16 mouse cellular contexts compared by ENCODE assay signal in the genomic region with DNA sequence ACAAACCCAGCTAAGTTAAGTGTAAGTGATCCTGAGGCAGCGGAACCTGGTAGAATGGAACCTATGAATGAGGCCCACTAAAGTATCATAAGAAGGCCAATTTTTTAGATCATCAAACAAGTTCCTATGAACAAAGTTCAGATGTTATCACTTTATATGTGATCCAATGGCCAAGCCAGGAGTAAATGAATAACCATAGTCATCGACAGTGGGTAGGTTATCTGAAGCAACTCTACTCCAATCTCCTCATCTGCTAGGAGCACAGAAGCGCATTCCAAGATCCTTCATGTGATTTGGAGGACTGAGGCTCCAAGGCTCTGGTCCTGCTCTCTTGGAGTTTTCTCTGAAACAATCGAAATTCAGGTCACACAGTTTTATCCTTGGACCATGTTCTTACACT.
"Had no signal": no experiment of that assay in that cellular context is flagged by ENCODE, and none has a peak within 500 bp of the region (broad histone marks: within the 10 kb centered on the region; RNA-seq: fewer than 3 reads in every experiment).

No protein-coding gene starts in this region.

- H3K9me3 ChIP-seq: neural tube, embryonic 13.5 days; neural tube, embryonic 15.5 days; stomach, embryonic 15.5 days had no signal

- H3K27me3 ChIP-seq: neural tube, embryonic 13.5 days; neural tube, embryonic 15.5 days; stomach, embryonic 15.5 days had no signal

- H3K4me3 ChIP-seq: neural tube, embryonic 13.5 days; neural tube, embryonic 15.5 days; stomach, embryonic 15.5 days had no signal

- H3K4me1 ChIP-seq: neural tube, embryonic 13.5 days; neural tube, embryonic 15.5 days; stomach, embryonic 15.5 days had no signal

- H3K9ac ChIP-seq: neural tube, embryonic 13.5 days; neural tube, embryonic 15.5 days; stomach, embryonic 15.5 days had no signal

- H3K4me2 ChIP-seq: neural tube, embryonic 13.5 days; neural tube, embryonic 15.5 days; stomach, embryonic 15.5 days had no signal

- H3K36me3 ChIP-seq: neural tube, embryonic 13.5 days; neural tube, embryonic 15.5 days; stomach, embryonic 15.5 days had no signal

- DNase-seq: retina, postnatal 1 day; right cerebral cortex, adult 18-20 months; right cerebral cortex, postnatal 14 days; right cerebral cortex, postnatal 25 days; right cerebral cortex, postnatal 4 days; spleen, adult 18-20 months; thymus, adult 18-20 months; thymus, adult 2 months; thymus, postnatal 14 days; thymus, postnatal 25 days; thymus, postnatal 36 days; thymus, postnatal 4 days had no signal

- H3K27ac ChIP-seq: neural tube, embryonic 13.5 days; neural tube, embryonic 15.5 days; stomach, embryonic 15.5 days; stomach, postnatal 0 days had no signal
